Mouse (Mus musculus) ES-Bruce4 (cell line): ENCODE measurements around the gene Pdzd7.

ENCODE experiments used
- CTCF ChIP-seq: IDR thresholded peaks from one replicate; pipeline ENCODE4 v1.8.1; 2011; ENCODE audit warnings: low read depth, low read length
- EP300 ChIP-seq: IDR thresholded peaks from 2 replicates; pipeline ENCODE4 v1.6.1; 2011; ENCODE audit warnings: low read depth, low read length; ENCODE audit not compliant: insufficient read depth
- POLR2A ChIP-seq: IDR thresholded peaks from one replicate; pipeline ENCODE4 v1.8.1; 2011; ENCODE audit warnings: low read length; ENCODE audit not compliant: insufficient read depth

DNA sequence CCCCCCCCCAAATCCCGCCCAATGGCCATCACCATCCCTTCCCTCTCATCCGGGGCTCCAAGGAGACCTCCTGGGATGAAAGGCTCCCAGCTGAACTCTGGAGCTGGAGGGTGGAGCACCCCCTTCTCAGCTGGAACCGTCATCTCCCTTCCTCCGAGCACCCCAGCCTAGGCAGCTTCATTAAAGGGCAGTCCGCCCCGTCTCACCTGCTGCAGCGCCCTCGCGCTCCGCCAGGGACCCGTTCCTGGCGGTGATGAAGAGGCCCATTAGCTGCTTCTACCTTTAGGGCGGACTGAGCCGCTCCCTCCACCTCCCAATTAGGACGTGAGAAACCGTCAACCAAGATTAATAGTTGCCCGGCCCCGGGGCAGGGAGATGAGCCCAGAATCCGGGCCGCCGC, 19.7 kb upstream of the Pdzd7 start:
- TF ChIP-seq EP300 (no peak), POLR2A (no peak), CTCF (no peak)
